Comparison of ENCODE assay signal across 16 mouse cellular contexts in the genomic region with DNA sequence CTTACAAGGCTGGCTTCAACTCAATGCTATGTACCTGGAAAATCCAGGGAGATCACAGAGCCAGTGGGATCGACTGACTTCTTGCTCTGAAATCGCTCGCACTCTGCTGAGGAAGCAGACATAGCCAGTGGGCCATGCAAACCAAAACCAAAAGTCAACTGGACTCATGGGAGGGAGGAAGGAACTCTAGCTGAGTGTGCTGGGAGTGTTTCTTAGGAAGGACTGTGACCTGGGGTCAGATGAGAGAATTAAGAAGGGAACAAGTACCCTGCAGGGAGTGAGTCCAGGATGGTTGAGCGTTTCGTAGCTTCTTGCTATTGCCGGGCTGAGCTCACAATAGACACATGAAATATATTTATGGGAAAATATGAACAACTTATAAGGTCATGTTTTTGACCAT.
DNase-seq lines count a peak whose midpoint lies in the region; ATAC-seq lines count a peak whose summit lies in the region.
"Had no signal": no experiment of that assay in that cellular context is flagged by ENCODE, and none has a peak within 500 bp of the region (broad histone marks: within the 10 kb centered on the region; RNA-seq: fewer than 3 reads in every experiment).

No protein-coding gene starts in this region.

- no peak overlapping the region for H3K4me3 ChIP-seq in heart, embryonic 11.5 days (ENCODE audit: low read depth, low read length)
- H3K4me3 ChIP-seq: embryonic facial prominence, embryonic 13.5 days; forebrain, embryonic 10.5 days; neural tube, embryonic 12.5 days had no signal

- H3K27ac ChIP-seq in heart, embryonic 11.5 days (ENCODE audit: low read depth, low read length) = no peak overlapping the region
- H3K27ac ChIP-seq: embryonic facial prominence, embryonic 13.5 days; liver, embryonic 14.5 days; neural tube, embryonic 12.5 days; stomach, postnatal 0 days had no signal

- no peak for ATAC-seq in heart, embryonic 11.5 days (replicated peaks; ENCODE audit: insufficient number of reproducible peaks, low FRiP score, low TSS enrichment)
- ATAC-seq: midbrain, embryonic 16.5 days; Patski had no signal

- H3K36me3 ChIP-seq in heart, embryonic 11.5 days (ENCODE audit: control insufficient read depth, insufficient read depth, low read length) = no peaks in the 10 kb centered on the region
- H3K36me3 ChIP-seq: embryonic facial prominence, embryonic 13.5 days; forebrain, embryonic 10.5 days; neural tube, embryonic 12.5 days had no signal

- no peaks in the 10 kb centered on the region for H3K9me3 ChIP-seq in heart, embryonic 11.5 days (replicated peaks; ENCODE audit: control insufficient read depth, low read length)
- H3K9me3 ChIP-seq: embryonic facial prominence, embryonic 13.5 days; forebrain, embryonic 10.5 days; neural tube, embryonic 12.5 days had no signal

- H3K4me1 ChIP-seq in heart, embryonic 11.5 days (ENCODE audit: control insufficient read depth, insufficient read depth, low read length) = no peaks in the 10 kb centered on the region; the same call in 1 of the 2 replicates

- H3K9ac ChIP-seq in heart, embryonic 11.5 days (ENCODE audit: low read depth, low read length) = no peak overlapping the region
- H3K9ac ChIP-seq: embryonic facial prominence, embryonic 13.5 days; liver, embryonic 14.5 days; neural tube, embryonic 12.5 days had no signal

- DNase-seq in adrenal gland, adult 2 months = peak; percentile 29
- DNase-seq in adrenal gland, postnatal 4 days (ENCODE audit: low spot score in 2 of 2) = no peak
- peak; percentile 34 to 67 for DNase-seq in heart, adult 9 months (ENCODE audit: low spot score in 2 of 2)
- peak; percentile 11 to 24 for DNase-seq in spleen, postnatal 36 days (ENCODE audit: low spot score in 2 of 2)
- DNase-seq in spleen, adult 18-20 months = no peak
- no peak for DNase-seq in cerebellum, postnatal 10 days
- DNase-seq in urinary bladder, adult 18-20 months (ENCODE audit: low spot score in 2 of 2) = no peak
- DNase-seq: thymus, postnatal 25 days had no signal

- H3K27me3 ChIP-seq in heart, embryonic 11.5 days (ENCODE audit: control insufficient read depth, insufficient read depth, low read length) = no peaks in the 10 kb centered on the region
- H3K27me3 ChIP-seq: embryonic facial prominence, embryonic 13.5 days; neural tube, embryonic 12.5 days; Patski had no signal

- 87% methylated on average over 6 of the region's 6 CpGs for WGBS in heart, embryonic 11.5 days (ENCODE audit: insufficient replicate concordance)

- no peak overlapping the region for H3K4me2 ChIP-seq in heart, embryonic 11.5 days
- H3K4me2 ChIP-seq: embryonic facial prominence, embryonic 13.5 days; neural tube, embryonic 12.5 days had no signal

Comparison
In these comparisons a context has a peak if more than half of its experiments do, and no peak if none do; other contexts are left out.
1. DNase-seq: peak in adrenal gland, adult 2 months (single experiment), heart, adult 9 months (2 of 2) and spleen, postnatal 36 days (2 of 2); none in adrenal gland, postnatal 4 days (0 of 2), spleen, adult 18-20 months (0 of 2), cerebellum, postnatal 10 days (0 of 2) and urinary bladder, adult 18-20 months (0 of 2).